Mouse (Mus musculus) heart, postnatal 10 days (tissue): ENCODE results near the gene Hsf4. TPM values are rescaled to one million over a fixed set of nuclear protein-coding genes. Genes with fewer than 3 reads are reported as not detected.

Experiments used
- DNase-seq, 2 experiments: peaks; one replicate each; pipeline ENCODE4 v3.0.0; 2021
- intact Hi-C: fragments of 180-260 bp; cut with DNase I; formaldehyde crosslinking; loops from one replicate; pipeline ENCODE4 v1.15.1; 2025
- total RNA-seq, 2 experiments: library from RNA; stranded (reverse); gene quantifications; 2 replicates each; pipeline ENCODE4 v1.2.3; 2021

Hsf4 gene
- total RNA-seq, 2 experiments from 2014 or later, result 0.84 to 0.94 TPM

DNA sequence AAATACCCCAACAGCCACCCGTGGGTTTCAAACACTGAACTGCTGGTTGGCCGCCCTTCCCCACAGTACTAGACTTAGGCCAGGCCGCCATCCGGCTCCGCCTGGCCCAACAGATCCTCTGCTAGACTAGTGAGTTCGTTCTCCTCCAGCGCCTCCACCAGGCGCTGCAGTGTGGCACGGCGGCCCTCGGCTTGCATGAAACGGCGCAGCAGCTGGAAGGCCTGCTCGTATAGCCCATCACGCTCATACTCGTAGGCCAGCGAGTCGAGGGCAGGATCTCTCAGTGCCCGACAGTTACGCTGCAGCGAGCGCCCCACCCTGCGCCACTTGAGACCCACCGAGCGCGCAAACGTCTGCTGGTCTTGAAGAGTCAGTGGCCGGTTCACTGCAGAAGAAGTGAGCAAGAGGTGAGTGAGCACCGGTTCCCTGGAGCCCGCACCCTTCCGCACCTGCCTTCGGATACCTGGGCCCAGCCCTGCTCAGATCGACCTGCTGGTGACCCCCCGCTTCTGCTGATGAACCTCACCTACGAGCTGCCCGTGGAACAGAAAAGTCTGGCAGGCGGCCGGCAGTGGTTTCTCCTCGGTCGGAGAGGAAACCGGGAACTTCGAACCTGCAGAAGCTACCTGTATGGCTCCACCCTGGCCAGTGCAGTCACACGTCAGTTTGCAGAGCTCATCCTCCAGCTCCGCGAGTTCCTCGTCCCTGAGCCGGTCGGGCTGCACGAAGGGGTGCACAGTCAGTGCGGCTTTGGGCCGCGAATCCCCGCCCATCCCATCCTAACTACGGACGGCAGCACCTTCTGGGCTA is 10.5 kb upstream of the Hsf4 start:
- peak in 1 of 2 experiments; percentile 33 for DNase-seq
- intact Hi-C loops, result no loop called here

DNA sequence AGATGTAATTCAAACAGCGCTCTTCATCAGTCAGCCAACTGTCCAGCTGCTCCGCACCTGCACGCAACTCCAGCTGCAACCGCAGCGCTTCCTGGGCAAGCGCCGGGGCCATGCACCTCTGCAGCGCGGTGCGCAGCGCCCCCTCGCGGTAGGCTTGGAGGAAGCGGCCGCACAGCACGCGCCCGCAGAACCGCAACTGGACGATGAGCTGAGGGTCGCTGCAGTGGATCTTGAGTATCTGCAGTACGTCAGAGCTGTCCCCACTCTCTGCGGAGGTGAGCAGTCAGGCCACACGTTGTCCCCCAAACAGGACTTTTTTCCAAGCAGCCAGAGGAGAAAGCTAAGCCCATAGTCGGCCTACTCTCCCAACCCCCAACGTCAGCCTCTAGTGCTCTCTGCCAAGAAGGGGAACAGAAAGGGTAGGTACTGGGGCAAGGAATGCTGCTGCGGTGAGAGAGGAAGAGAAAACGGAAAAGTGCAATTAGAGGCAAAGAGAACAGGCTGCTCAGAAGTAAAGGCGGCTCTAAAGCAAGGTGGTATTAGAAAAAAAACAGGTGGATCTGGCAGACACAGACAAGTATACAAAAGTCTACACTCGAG is 9.8 kb upstream of the Hsf4 start:
- intact Hi-C loops, result no loop called here
- peak; percentile 78 to 86 for DNase-seq

DNA sequence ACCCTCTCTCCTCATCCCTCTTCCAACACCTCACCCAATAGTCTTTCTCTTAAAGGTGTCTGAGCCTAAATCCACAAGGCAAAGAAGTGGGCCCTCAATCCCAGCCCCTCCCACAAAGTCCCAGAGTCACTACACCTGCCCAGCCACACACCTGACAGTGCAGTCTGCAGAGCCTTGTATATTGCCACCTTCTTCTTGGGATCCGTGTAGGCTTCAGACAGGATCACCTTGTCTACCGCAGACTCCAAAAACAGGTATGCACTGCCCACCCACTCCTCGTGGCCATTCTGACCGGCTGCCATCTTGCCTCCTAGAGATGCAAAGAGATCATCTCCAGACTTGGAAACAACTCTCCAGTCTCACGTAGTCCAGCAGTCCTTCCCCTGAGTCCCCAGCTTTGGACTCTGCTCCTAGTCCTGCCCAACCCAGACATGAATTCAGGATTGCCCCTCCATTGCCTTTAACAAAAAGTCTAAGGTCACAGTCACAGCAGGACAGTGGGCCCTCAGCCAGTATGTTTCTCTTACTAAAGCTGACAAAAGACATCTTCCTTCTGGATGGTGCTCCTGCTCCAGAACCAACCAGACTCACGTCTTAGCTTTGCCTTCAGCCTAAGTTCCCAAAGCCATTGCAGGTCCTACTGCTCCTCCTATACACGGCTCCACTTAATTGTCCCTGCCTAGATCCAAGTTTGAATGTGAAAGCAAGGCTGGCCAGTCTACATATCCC is 9.1 kb upstream of the Hsf4 start:
- no peak for DNase-seq
- intact Hi-C loops, result no loop called here

DNA sequence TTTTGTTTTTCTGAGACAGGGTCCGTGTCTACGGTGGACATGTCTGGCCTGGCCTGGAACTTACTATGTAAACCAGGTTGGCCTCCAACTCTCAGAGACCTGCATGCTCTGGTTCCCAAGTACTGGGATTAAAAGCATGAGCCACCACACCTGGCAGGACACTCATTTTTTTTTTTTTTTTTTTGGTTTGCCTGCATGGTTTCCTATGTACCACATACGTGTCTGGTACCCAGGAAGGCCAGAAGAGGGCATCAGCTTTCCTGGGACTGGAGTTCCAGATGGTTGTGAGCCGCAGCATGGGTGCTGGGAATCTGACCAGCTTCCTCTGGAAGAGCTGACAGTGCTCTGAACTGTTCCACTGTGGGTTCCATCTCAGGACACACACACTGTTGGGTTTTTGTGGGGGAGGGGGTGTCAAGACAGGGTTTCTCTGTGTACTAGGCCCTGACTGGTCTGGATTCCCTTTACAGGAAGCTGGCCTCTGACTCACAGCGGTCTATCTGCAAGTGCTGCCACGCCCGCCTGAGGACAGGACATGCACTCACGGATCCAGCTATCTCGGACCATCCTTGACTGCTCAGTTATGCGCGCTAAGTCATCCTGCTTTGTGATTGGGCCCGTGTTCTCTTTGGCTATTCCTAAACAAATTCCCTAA is 8.1 kb upstream of the Hsf4 start:
- no peak for DNase-seq
- intact Hi-C loops, result no loop called here

DNA sequence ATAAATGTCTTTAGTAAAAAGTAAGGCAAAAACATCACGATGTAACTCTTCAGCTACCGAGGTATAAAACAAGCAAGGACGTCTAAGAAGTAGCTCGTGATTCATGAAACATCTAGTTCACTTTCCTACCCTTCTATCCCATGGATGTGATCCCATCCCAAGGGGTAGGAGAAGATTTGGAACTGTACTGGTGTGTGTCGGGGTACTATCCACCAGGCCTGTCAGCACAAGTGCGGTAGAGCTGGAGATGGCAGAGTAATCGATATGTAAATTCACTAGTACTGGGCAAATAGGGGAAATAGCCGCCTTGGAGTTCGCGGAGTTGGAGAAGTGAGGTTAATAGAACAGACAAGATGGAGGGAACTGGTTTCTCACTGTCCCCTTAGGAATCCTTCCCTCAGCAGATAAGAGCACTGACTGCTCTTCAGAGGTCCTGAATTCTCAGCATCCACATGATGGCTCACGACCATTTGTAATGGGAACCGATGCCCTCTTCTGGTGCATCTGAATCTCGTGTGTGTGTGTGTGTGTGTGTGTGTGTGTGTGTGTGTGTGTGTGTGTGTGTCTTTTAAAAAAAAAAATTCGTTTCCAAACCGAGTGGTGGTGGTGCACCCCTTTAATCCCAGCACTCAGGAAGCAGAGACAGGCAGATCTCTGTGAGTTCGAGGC is 6.2 kb upstream of the Hsf4 start:
- DNase-seq, result no peak
- intact Hi-C loops, result no loop called here

DNA sequence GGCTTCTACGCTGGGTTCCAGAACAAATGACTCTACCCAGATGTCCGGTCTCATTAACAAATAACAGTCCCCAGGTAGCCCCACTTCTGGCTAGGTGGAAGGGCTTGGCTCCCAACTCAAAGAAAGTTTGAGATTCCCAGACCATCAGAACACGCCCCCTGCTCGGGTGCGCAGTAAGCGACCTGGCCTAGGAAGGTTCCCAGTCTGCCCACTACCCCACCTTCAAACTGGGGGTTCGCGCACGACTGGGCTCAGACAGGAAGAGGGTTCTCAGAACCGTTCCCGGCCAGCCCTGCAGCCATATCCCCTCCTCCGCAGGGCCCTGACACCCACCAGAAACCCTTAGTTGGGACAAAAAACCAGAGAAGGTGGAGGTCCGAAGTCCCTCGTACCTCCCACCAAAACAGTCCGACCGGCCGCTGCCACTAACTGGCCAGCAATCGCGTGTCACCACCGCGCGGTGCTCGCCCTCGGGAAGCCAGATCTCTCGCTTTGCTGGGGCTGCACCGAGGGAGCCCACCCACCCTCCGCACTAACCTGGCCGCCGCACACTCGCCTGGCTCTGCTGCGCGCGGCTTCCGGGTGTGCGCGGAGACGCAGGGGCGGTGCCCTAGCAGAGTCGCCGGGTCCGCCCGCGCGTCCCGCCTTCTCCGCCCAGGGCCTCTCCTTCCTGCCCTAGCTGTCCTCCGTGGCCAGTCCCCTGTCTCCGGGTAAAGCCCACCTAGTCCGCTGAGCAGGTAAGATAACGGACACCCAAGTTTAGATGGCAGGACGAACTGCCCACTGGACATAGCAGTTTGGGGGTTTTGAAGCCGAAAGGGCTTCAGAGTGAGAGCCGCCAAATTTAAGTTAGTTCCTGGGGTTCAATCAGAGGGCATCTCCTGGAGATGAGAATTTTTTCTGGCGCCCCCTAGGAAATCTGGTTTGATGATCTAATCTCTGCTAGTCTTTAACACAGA is 5.3 kb upstream of the Hsf4 start, which contains the start of the genes Tradd and Fbxl8:
Gene Tradd, minus strand, starts transcription at position 586 of the 959 bp plus-strand sequence.
Gene Fbxl8, plus strand, starts transcription at position 625 of the 959 bp plus-strand sequence.
- intact Hi-C loops, result no loop called here
- DNase-seq, result peak; percentile 81

DNA sequence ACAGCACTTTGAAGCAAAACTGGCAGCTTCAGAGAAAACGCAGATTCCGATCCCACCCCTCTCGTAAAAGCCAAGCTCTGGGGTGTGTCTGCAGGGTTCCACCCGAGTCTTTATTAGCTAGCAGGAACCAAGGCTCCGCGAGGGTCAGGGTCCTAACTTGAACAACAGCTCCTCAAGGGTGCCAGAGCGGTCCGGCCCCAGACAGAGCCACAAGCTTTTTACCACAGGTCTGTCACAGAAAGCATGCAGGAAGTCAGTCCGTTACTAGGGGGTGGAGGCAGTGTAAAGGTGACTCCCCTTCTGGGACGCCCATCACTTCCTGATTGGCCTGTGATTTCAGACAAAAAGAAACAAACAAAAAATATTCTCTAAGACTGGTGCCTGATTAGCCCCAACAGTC is 4.5 kb upstream of the Hsf4 start:
- peak in 1 of 2 experiments; percentile 42 for DNase-seq
- intact Hi-C loops, result no loop called here

DNA sequence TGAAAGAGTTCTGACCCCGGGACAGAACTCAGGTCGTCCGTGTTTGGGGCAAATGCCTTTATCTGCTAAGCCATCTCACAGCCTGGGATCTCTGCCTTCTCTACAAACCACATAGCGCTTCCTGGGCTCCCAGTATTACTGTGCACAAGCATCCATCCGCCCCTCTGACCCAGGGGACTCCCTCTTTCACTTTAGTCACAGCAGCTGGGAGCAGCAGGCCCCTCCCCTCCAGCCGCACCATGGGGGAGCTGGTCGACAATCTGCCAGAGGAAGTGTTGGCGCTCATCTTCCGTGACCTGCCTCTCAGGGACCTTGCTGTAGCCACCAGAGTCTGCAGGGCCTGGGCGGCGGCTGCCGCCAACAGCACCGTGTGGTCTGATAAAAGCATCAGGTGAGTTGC is 2.8 kb upstream of the Hsf4 start:
- intact Hi-C loops, result no loop called here
- DNase-seq, result no peak

DNA sequence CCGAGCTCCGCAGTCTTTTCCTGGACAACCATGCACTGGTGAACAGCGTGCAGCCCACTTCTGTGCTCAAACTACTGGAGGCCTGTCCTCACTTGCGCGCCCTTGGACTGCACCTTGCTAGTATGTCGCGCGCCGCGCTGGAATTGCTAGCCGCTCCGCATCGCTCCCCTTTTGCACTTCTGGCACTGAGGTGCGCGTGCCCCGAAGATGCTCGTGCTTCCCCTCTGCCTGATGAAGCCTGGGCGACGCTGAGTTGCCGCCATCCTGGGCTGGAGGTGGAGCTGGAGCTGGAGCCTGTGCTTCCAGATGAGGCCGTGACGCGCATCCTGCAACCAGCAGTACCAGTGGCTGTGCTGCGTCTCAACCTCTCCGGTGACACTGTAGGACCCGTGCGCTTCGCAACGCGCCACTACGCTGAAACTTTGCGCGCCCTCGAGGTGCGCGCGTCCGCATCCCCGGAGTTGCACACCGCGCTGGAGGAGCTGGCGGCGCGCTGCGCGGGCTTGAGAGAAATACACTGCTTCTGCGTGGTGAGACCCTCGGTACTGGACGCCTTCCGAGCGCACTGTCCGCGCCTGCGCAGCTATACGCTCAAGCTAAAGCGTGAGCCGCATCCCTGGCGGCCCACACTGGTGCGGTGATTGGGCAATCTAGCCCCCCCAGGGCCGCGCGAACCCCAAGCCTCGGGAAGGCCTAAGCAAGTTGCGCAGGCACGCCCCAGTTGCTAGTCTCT is 1.1 kb upstream of the Hsf4 start:
- DNase-seq, result peak in 1 of 2 experiments; percentile 48
- intact Hi-C loops, result loop anchor here (2.0 kb wide), 1 partner anchor 20 kb away; the partner anchor contains the start of gene 4931428F04Rik

DNA sequence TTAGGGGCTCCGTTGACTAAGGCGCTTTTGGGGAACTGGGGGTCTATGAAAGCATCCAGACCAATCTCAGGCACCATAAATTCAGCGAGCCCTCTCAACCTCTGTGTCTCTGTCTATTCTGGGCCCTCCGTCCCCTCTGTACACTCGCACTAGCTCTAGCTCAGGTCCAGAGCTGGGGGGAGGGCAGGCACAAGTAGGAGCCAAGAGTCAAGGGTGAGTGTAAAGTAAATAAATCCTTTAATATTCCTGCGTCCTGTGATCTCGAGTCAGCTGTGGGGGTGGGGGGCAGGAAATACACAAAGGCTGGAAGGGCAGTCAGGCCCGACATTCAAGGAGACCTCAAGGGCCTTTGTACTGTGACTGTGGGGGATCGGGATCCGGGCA is 534 bp upstream of the Hsf4 start:
- intact Hi-C loops, result loop anchor here (2.0 kb wide), 1 partner anchor 20 kb away; the partner anchor contains the start of gene 4931428F04Rik
- DNase-seq, result peak in 1 of 2 experiments; percentile 41

DNA sequence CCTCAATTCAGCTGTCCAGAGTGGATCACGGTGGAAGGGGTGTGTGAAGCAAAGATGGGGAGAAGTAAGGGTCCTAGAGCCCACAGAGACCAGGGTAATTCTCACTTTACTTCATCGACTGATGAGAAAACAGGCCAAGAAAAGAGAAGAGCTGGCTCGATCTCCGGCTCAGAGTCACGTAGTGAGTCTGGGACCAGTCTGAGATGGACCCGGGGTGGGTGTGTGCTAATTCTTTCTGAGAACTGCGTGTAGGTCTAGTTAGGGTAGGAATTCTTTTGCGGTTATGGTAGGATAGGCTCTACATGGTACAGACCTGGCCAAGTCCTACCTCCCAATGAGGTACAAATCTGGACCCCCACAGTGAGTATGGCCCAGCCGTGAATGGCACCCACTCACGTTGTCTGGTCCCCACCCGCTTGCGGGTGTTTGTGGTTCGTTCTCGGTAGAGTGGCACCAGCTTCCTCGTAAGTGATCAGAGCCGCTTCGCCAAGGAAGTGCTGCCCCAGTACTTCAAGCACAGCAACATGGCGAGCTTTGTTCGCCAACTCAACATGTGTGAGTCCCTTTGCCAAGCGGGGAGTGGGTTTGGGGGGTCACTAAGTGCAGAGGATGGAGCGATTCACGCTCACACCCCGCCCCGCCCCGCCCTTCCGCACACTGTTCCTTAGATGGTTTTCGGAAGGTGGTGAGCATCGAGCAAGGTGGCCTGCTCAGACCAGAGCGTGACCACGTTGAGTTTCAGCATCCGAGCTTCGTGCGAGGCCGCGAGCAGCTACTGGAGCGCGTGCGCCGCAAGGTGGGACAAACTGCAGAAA is 707 bp downstream of the Hsf4 start:
- intact Hi-C loops, result no loop called here
- DNase-seq, result no peak

DNA sequence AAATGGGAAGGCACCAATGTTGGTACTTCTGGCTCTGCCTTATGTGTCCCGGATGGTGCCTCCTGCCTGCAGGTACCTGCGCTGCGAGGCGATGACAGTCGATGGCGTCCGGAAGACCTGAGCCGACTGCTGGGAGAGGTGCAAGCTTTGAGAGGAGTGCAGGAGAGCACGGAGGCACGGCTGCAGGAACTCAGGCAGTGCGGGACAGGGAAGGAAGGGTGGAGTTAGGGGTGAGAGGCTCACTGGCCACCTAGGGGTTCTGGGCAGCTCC is 1.2 kb downstream of the Hsf4 start:
- intact Hi-C loops, result no loop called here
- DNase-seq, result no peak

DNA sequence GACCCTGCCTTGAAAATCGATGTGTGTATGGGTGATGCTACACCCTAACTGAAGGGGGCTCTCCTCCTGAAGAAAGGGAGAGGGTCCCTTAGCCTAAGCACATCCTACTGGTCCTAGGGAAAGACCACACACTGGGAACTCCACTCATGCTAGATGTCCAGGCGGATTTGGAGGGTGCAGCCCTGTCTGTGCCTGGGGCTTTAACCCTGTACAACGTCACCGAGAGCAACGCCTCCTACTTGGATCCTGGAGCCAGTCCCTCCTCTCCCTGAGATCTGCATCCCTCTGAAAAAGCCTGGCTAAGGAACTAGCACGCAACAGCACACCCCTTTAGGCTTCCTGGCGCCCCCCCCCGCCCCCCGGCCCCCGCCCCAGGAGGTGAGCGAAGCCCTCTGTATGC is 5.8 kb downstream of the Hsf4 start:
- intact Hi-C loops, result no loop called here
- peak in 1 of 2 experiments; percentile 13 for DNase-seq

DNA sequence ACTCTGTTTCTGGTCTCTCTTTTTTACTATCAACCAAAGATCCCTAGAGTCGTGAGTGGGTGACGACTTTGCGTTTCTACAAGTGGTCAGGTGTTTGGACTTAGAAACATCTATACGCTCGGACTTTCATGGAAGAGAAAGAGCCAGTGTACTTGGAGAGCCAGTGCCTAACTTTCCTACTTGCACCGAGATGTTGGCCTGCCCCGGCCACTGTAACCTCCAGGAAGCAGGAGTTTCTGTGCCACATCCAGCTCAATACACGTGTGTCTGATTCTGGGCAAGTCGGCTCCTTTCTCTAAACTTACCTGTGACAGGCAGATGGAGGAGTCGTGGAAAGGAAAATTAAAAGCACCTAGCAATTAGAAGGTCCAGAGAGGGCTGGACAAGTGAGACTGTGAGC is 6.2 kb downstream of the Hsf4 start, which contains the start of gene Nol3:
Gene Nol3, plus strand, starts transcription at position 301 of the 400 bp plus-strand sequence.
- intact Hi-C loops, result no loop called here
- no peak for DNase-seq

DNA sequence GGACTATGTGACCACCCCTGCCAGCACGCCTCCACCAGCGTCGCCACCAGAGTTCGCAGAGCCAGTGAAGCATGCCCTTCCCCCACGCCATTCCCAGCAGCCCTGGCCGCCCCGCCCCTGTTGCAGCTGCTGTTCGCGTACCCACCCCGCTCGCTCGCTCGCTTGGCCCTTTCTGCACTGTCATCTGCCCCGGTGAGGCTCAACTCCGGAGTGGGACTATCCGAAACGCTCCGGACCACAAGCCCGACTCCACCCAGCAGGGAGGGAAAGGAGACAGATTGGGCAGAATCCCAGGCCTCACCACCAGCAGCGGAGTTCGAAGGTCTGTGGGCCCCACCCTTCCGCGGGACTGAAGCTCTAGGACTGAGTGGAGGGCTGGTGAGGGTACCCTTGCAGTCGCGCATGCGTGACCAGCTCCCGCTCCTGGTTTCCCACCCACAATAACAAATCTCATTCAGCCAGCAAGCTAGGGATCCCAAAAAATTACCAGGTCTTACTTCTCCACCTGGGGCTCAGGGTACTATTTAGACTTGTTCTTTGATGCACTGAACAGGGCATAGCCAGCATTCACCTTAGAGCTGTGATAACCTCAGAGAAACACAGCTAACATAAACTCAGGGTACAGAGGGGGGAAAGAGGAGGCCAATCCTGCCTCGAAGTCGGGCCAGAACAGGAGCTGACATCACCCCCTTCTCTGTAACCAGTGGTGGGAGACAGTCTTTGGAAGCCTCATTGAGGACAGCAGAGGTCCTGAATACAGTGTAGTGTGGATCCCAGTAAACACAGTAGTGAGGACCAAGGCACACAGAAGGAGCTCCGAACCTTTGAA is 6.9 kb downstream of the Hsf4 start:
- peak; percentile 70 to 76 for DNase-seq
- intact Hi-C loops, result no loop called here

DNA sequence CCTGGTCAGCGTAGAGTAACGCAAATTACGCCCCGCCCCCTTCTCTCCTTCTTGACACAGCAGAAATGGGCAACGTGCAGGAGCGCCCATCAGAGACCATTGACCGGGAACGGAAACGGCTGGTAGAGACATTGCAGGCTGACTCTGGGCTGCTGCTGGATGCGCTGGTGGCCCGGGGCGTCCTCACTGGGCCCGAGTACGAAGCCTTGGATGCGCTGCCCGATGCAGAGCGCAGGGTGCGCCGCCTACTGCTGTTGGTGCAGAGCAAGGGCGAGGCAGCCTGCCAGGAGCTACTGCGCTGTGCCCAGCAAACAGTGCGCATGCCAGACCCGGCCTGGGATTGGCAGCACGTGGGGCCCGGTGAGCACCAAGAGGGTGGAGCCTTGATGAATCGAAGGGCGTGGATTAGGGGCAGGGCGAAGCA is 9.3 kb downstream of the Hsf4 start:
- peak; percentile 86 to 93 for DNase-seq
- intact Hi-C loops, result no loop called here

DNA sequence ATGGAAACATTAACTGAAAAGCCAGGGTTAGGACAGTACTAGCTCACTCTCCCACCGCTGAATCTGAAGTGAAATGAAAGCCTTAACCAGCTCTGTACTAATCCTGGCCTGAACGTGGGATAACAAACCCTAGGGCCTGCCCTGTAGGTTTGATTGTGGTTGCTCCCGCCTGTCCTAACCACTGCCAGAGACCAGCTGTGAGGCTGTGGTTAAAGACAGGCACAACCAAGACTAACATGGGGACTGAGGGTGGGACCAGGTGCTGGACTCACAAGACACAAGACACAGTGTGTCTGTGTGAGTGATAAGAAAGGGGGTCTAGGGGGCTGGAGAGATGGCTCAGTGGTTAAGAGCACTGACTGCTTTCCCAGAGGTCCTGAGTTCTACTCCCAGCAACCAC is 11.0 kb downstream of the Hsf4 start:
- intact Hi-C loops, result no loop called here
- DNase-seq, result no peak
